Mouse (Mus musculus) adrenal gland, postnatal 25 days (tissue): Measurements from ENCODE around the gene Sec61a2. TPM values are rescaled to one million over a fixed set of nuclear protein-coding genes. Genes with fewer than 3 reads are reported as not detected.
A peak's percentile ranks its signal among the peaks of the same experiment; 100 is the strongest.

ENCODE experiments used
- DNase-seq: peaks from one replicate; pipeline ENCODE4 v3.0.0; 2021; ENCODE audit warnings: mixed read lengths
- long read RNA-seq: library from polyadenylated mRNA; stranded (forward); transcript quantifications from one replicate; pipeline ENCODE4 v2.0.0, GENCODE M21; 2021
- total RNA-seq: library from RNA; stranded (reverse); gene quantifications from 2 replicates; pipeline ENCODE4 v1.2.3, GENCODE M21; 2021

Gene Sec61a2
- 41.2 and 55.9 TPM in 2 replicates for total RNA-seq
- long read RNA-seq, transcript Sec61a2-202 (12 exons, 2,448 nt), result major isoform, 8 of 17 reads
- long read RNA-seq, partial matches to known transcripts, result 4 of 17 reads
- long read RNA-seq, other reads (novel, unspliced or antisense), result 5 of 17 reads

GRCm38 (mm10) chr2:5894843-5895570 lies at the start of gene Sec61a2:
Gene Sec61a2, minus strand, starts transcription at chr2:5895432.
- peak; percentile 100 for DNase-seq

- no peak for DNase-seq
Measured at GRCm38 (mm10) chr2:5943071-5943470, 47.8 kb upstream of the Sec61a2 start.

- DNase-seq, result peak; percentile 78
Measured at GRCm38 (mm10) chr2:5942416-5943032, 47.3 kb upstream of the Sec61a2 start, which contains the start of gene Dhtkd1. Gene Dhtkd1, minus strand, starts transcription at chr2:5942792.

- no peak for DNase-seq
Measured at GRCm38 (mm10) chr2:5941861-5942415, 46.7 kb upstream of the Sec61a2 start.

GRCm38 (mm10) chr2:5940936-5941335 lies 45.7 kb upstream of the Sec61a2 start:
- DNase-seq, result no peak

GRCm38 (mm10) chr2:5939911-5940310 lies 44.7 kb upstream of the Sec61a2 start:
- no peak for DNase-seq

- DNase-seq, result no peak
Measured at GRCm38 (mm10) chr2:5939319-5939718, 44.1 kb upstream of the Sec61a2 start.

- no peak for DNase-seq
Measured at GRCm38 (mm10) chr2:5936550-5936949, 41.3 kb upstream of the Sec61a2 start.

GRCm38 (mm10) chr2:5936068-5936467 lies 40.8 kb upstream of the Sec61a2 start:
- DNase-seq, result no peak

- DNase-seq, result no peak
Measured at GRCm38 (mm10) chr2:5934936-5935335, 39.7 kb upstream of the Sec61a2 start.

GRCm38 (mm10) chr2:5931938-5932337 lies 36.7 kb upstream of the Sec61a2 start:
- no peak for DNase-seq

- DNase-seq, result no peak
Measured at GRCm38 (mm10) chr2:5930291-5931054, 35.2 kb upstream of the Sec61a2 start.

GRCm38 (mm10) chr2:5929793-5930192 lies 34.6 kb upstream of the Sec61a2 start:
- no peak for DNase-seq

GRCm38 (mm10) chr2:5927481-5927880 lies 32.2 kb upstream of the Sec61a2 start:
- no peak for DNase-seq

- no peak for DNase-seq
Measured at GRCm38 (mm10) chr2:5923786-5924185, 28.6 kb upstream of the Sec61a2 start.

GRCm38 (mm10) chr2:5922823-5923222 lies 27.6 kb upstream of the Sec61a2 start:
- DNase-seq, result no peak

GRCm38 (mm10) chr2:5911282-5911965 lies 16.2 kb upstream of the Sec61a2 start:
- no peak for DNase-seq

GRCm38 (mm10) chr2:5906625-5907024 lies 11.4 kb upstream of the Sec61a2 start:
- peak; percentile 48 for DNase-seq

- DNase-seq, result peak; percentile 58
Measured at GRCm38 (mm10) chr2:5906092-5906491, 10.9 kb upstream of the Sec61a2 start.

- DNase-seq, result no peak
Measured at GRCm38 (mm10) chr2:5900145-5900544, 4.9 kb upstream of the Sec61a2 start.

GRCm38 (mm10) chr2:5894296-5894695 lies 936 bp downstream of the Sec61a2 start:
- DNase-seq, result no peak

GRCm38 (mm10) chr2:5889412-5889811 lies 5.8 kb downstream of the Sec61a2 start:
- no peak for DNase-seq
